Mouse (Mus musculus): ENCODE results near the gene Otud4. TPM values are rescaled to one million over a fixed set of nuclear protein-coding genes. Genes with fewer than 3 reads are reported as not detected.
A peak's percentile ranks its signal among the peaks of the same experiment; 100 is the strongest.

The Otud4 gene
- total and polyA plus RNA-seq, 2 experiments from 2014 or later = 6.3 to 37.6 TPM

DNA sequence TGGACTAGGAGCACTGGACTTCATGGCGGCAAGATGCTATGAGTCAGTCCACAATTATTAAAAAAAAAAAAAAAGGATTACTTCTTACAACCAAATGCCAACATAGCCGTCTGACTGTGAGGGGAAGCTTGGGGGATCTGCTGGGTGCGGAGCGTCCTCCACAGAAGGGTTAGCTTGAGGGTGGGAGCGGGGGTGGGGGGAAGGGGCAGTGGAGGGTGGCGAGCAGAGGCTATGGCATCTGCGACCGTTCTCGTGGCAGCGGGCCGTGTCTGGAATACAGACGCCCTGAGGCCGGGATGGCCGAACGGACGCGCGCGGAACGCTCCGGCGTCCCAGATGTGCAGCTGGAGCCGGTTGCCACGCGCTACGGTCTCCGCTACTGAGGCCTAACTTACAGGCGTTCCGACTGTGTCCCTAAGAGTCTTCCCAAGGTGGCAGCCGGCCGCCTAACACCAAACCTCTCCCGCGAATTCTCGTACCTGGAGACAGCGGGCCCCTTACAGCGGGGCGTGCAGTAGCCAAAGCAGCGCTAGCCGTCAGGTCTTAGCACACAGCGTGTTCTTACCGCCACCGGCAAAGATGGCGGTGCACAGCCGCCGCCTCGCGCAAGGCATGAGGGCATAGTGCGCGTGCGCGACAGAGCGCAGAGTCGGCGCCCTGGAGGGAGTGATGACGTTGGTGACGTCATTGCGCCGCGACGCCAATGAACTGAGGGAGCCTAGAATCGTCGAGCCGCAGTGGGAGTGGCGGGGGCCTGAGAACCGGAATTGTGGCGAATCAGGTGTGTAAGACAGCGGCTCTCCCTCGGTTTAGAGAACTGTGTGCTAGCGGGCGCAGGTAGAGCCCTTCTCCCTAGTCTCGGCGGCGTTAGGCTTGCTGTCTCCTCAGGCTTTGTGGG, 71.9 kb downstream of the Otud4 start, which contains the start of the genes Abce1 and Anapc10:
Gene Abce1, minus strand, starts transcription at position 677 of the 898 bp plus-strand sequence.
Gene Anapc10, plus strand, starts transcription at position 757 of the 898 bp plus-strand sequence.
- Histone ChIP-seq H3K4me2 (ENCODE audit: low read depth) (peak within 1 kb of the TSS; percentile 51), H3K4me3 (ENCODE audit: low read depth, low read length) (peak within 1 kb of the TSS; percentile 97), H3K36me3 (ENCODE audit: insufficient read depth) (peaks cover 21% of the 10 kb centered on the region), H3K27me3 (ENCODE audit: insufficient read depth, low read length) (no peaks in the 10 kb centered on the region), H3K4me1 (ENCODE audit: insufficient read depth) (no peaks in the 10 kb centered on the region), H3K9me3 (ENCODE audit: low read length) (no peaks in the 10 kb centered on the region), H3K9ac (peak within 1 kb of the TSS; percentile 90), H3K27ac (ENCODE audit: low read depth, low read length) (peak within 1 kb of the TSS; percentile 93)
- ATAC-seq (peak; percentile 99), DNase-seq (peak; percentile 100)
- no peak for TF ChIP-seq CTCF (IDR thresholded peaks at IDR 0.05; ENCODE audit: low read depth)
- WGBS = under 1% methylated on average over 72 of the region's 73 CpGs

GRCm38 (mm10) chr8:79712676-79713075, 73.3 kb downstream of the Otud4 start:
- WGBS = 58% methylated on average over 5 of the region's 6 CpGs
- ATAC-seq = no peak
- no peaks in the 10 kb centered on the region for H3K27me3 ChIP-seq (ENCODE audit: insufficient read depth, low read length)
- DNase-seq = no peak
- H3K9ac ChIP-seq = no peak overlapping the region
- no peaks in the 10 kb centered on the region for H3K4me1 ChIP-seq (ENCODE audit: insufficient read depth)
- H3K36me3 ChIP-seq (ENCODE audit: insufficient read depth) = peaks cover 18% of the 10 kb centered on the region
- no peak overlapping the region for H3K4me3 ChIP-seq (ENCODE audit: low read depth, low read length)
- no peak for TF ChIP-seq CTCF (IDR thresholded peaks at IDR 0.05; ENCODE audit: low read depth)
- H3K4me2 ChIP-seq (ENCODE audit: low read depth) = peak overlapping the region; percentile 51
- H3K27ac ChIP-seq (ENCODE audit: low read depth, low read length) = no peak overlapping the region
- no peaks in the 10 kb centered on the region for H3K9me3 ChIP-seq (ENCODE audit: low read length)

DNA sequence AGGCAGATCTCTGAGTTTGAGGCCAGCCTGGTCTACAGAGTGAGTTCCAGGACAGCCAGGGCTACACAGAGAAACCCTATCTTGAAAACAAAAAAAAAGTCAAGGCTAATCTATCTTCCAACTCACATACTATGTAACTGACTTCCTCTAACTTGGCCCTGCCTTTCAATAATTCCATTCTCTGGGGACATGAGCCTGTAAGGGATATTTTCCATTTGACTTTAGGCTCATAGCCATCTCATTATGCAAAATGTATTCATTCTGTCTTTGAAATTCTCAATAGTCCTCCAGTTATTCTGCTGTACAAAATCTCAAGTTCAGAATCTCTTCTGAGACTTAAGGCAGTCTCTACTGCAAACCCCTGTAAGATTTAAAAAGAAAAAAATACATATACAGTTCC, 82.1 kb downstream of the Otud4 start:
- no peak for TF ChIP-seq CTCF (IDR thresholded peaks at IDR 0.05; ENCODE audit: low read depth)
- Histone ChIP-seq H3K9me3 (ENCODE audit: low read length) (no peaks in the 10 kb centered on the region), H3K36me3 (ENCODE audit: insufficient read depth) (peaks cover 36% of the 10 kb centered on the region), H3K27ac (ENCODE audit: low read depth, low read length) (no peak overlapping the region), H3K27me3 (ENCODE audit: insufficient read depth, low read length) (no peaks in the 10 kb centered on the region), H3K9ac (no peak overlapping the region), H3K4me1 (ENCODE audit: insufficient read depth) (no peaks in the 10 kb centered on the region), H3K4me2 (ENCODE audit: low read depth) (no peak overlapping the region), H3K4me3 (ENCODE audit: low read depth, low read length) (no peak overlapping the region)
- ATAC-seq = no peak
- DNase-seq = no peak

GRCm38 (mm10) chr8:79723308-79723707, 83.9 kb downstream of the Otud4 start:
- Histone ChIP-seq H3K9me3 (ENCODE audit: low read length) (no peaks in the 10 kb centered on the region), H3K4me2 (ENCODE audit: low read depth) (no peak overlapping the region), H3K9ac (no peak overlapping the region), H3K4me3 (ENCODE audit: low read depth, low read length) (no peak overlapping the region), H3K27me3 (ENCODE audit: insufficient read depth, low read length) (no peaks in the 10 kb centered on the region), H3K36me3 (ENCODE audit: insufficient read depth) (peaks cover 24% of the 10 kb centered on the region), H3K27ac (ENCODE audit: low read depth, low read length) (no peak overlapping the region), H3K4me1 (ENCODE audit: insufficient read depth) (no peaks in the 10 kb centered on the region)
- ATAC-seq (no peak), DNase-seq (no peak)
- no peak for TF ChIP-seq CTCF (IDR thresholded peaks at IDR 0.05; ENCODE audit: low read depth)

DNA sequence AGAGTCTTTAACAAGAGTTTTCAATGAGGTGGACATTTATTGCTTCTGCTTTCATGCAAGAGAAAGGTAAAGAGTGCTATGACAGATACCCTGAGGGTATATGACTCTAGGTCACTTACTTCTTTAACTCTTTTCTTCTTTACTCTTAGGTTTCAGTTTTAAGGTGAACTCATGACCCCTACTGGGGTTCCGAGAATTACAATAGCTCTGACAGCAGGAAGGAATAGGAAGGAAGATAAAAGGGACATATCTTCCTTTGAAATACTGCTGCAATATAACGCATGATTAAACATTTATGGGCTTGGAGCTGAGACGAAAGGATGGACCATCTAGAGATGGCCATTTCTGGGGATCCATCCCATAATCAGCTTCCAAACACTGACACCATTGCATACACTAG, 85.2 kb downstream of the Otud4 start:
- TF ChIP-seq CTCF (IDR thresholded peaks at IDR 0.05; ENCODE audit: low read depth) = no peak
- H3K4me1 ChIP-seq (ENCODE audit: insufficient read depth) = no peaks in the 10 kb centered on the region
- H3K27me3 ChIP-seq (ENCODE audit: insufficient read depth, low read length) = no peaks in the 10 kb centered on the region
- H3K4me3 ChIP-seq (ENCODE audit: low read depth, low read length) = no peak overlapping the region
- H3K36me3 ChIP-seq (ENCODE audit: insufficient read depth) = peaks cover 27% of the 10 kb centered on the region
- DNase-seq (no peak), ATAC-seq (no peak)
- H3K4me2 ChIP-seq (ENCODE audit: low read depth) = no peak overlapping the region
- no peak overlapping the region for H3K27ac ChIP-seq (ENCODE audit: low read depth, low read length)
- no peak overlapping the region for H3K9ac ChIP-seq
- H3K9me3 ChIP-seq (ENCODE audit: low read length) = no peaks in the 10 kb centered on the region
- WGBS = 55% methylated on average over 3 of the region's 3 CpGs

Other genes starting within 250 kb of the Otud4 start
- 62.6 and 80.1 TPM in 2 replicates for gene Smad1, start 240.1 kb upstream of the Otud4 start, total RNA-seq (2014; rRNA removed)
- gene Smad1, start 240.1 kb upstream of the Otud4 start, polyA plus RNA-seq (2015; fragmentation: Nextera tagmentation; extraction: Ambion mirVana) = 49.7 and 57.1 TPM in 2 replicates
- 112 and 117 TPM in 2 replicates for gene Abce1, start 72.1 kb downstream of the Otud4 start, total RNA-seq (2014; rRNA removed)
- gene Abce1, start 72.1 kb downstream of the Otud4 start, polyA plus RNA-seq (2015; fragmentation: Nextera tagmentation; extraction: Ambion mirVana) = 62.4 and 69.3 TPM in 2 replicates
- gene Anapc10, start 72.2 kb downstream of the Otud4 start, total RNA-seq (2014; rRNA removed) = 9.6 and 11.2 TPM in 2 replicates
- gene Anapc10, start 72.2 kb downstream of the Otud4 start, polyA plus RNA-seq (2015; fragmentation: Nextera tagmentation; extraction: Ambion mirVana) = 38.6 and 46.7 TPM in 2 replicates

All from forebrain, postnatal 0 days (tissue).